Mouse (Mus musculus): ENCODE results near the gene Fhit. TPM values are rescaled to one million over a fixed set of nuclear protein-coding genes. Genes with fewer than 3 reads are reported as not detected.

The Fhit gene
- polyA plus RNA-seq, 1 experiment = not detected

GRCm38 (mm10) chr14:10129675-10130074 is 1032.2 kb downstream of the Fhit start:
- H3K9me3 ChIP-seq (ENCODE audit: control insufficient read depth, low read length) = no peaks in the 10 kb centered on the region
- no peak for TF ChIP-seq TAL1 (IDR thresholded peaks at IDR 0.05; ENCODE audit: low read length)
- TF ChIP-seq GATA1 (IDR thresholded peaks at IDR 0.05; ENCODE audit: low read length) = no peak

DNA sequence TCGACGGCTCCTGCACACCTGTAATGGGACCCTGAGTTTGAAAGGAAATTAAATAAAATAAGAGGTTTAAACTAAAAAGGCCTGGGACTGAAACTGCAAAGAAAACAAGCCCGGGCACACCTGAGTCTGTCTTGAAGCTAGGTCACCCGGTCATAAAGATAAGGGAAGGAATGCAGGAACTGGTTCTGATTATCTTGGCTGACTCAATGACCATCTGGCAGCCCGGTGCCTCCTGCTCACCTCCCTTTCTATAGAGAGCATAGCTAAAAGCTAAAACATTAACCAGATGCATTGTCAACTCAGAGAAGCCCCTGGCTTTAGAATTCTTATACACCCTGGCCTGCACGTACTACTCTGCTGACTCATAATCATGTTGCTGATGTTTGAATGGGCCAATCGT is 1032.7 kb downstream of the Fhit start:
- Histone ChIP-seq H3K27me3 (ENCODE audit: control insufficient read depth) (no peaks in the 10 kb centered on the region), H3K4me1 (ENCODE audit: control insufficient read depth) (no peaks in the 10 kb centered on the region), H3K4me3 (replicated peaks) (no peak overlapping the region), H3K9me3 (ENCODE audit: control insufficient read depth, low read length) (no peaks in the 10 kb centered on the region), H3K36me3 (ENCODE audit: control insufficient read depth) (no peaks in the 10 kb centered on the region)
- TF ChIP-seq TAL1 (IDR thresholded peaks at IDR 0.05; ENCODE audit: low read length) (no peak), GATA1 (IDR thresholded peaks at IDR 0.05; ENCODE audit: low read length) (no peak)

More at GRCm38 (mm10) chr14:10129675-10130074, 1032.2 kb downstream of the Fhit start:
- no peak overlapping the region for H3K4me3 ChIP-seq (replicated peaks)
- H3K27me3 ChIP-seq (ENCODE audit: control insufficient read depth) = no peaks in the 10 kb centered on the region
- no peaks in the 10 kb centered on the region for H3K36me3 ChIP-seq (ENCODE audit: control insufficient read depth)
- no peaks in the 10 kb centered on the region for H3K4me1 ChIP-seq (ENCODE audit: control insufficient read depth)

GRCm38 (mm10) chr14:10126536-10126935 is 1035.3 kb downstream of the Fhit start:
- TF ChIP-seq GATA1 (IDR thresholded peaks at IDR 0.05; ENCODE audit: low read length) (no peak), TAL1 (IDR thresholded peaks at IDR 0.05; ENCODE audit: low read length) (no peak)
- no peaks in the 10 kb centered on the region for H3K27me3 ChIP-seq (ENCODE audit: control insufficient read depth)
- no peaks in the 10 kb centered on the region for H3K4me1 ChIP-seq (ENCODE audit: control insufficient read depth)
- no peaks in the 10 kb centered on the region for H3K36me3 ChIP-seq (ENCODE audit: control insufficient read depth)
- no peaks in the 10 kb centered on the region for H3K9me3 ChIP-seq (ENCODE audit: control insufficient read depth, low read length)
- H3K4me3 ChIP-seq (replicated peaks) = no peak overlapping the region

- no peaks in the 10 kb centered on the region for H3K9me3 ChIP-seq (ENCODE audit: control insufficient read depth, low read length)
- no peak for TF ChIP-seq TAL1 (IDR thresholded peaks at IDR 0.05; ENCODE audit: low read length)
- no peak for TF ChIP-seq GATA1 (IDR thresholded peaks at IDR 0.05; ENCODE audit: low read length)
- no peaks in the 10 kb centered on the region for H3K4me1 ChIP-seq (ENCODE audit: control insufficient read depth)
- no peaks in the 10 kb centered on the region for H3K27me3 ChIP-seq (ENCODE audit: control insufficient read depth)
- H3K4me3 ChIP-seq (replicated peaks) = no peak overlapping the region
- no peaks in the 10 kb centered on the region for H3K36me3 ChIP-seq (ENCODE audit: control insufficient read depth)
Measured at GRCm38 (mm10) chr14:10122176-10122575, 1039.7 kb downstream of the Fhit start.

GRCm38 (mm10) chr14:10096236-10096635 is 1065.6 kb downstream of the Fhit start:
- Histone ChIP-seq H3K27me3 (ENCODE audit: control insufficient read depth) (no peaks in the 10 kb centered on the region), H3K9me3 (ENCODE audit: control insufficient read depth, low read length) (peaks cover 5% of the 10 kb centered on the region; the same call in 1 of the 2 replicates), H3K4me3 (replicated peaks) (no peak overlapping the region), H3K36me3 (ENCODE audit: control insufficient read depth) (no peaks in the 10 kb centered on the region), H3K4me1 (ENCODE audit: control insufficient read depth) (no peaks in the 10 kb centered on the region)
- TF ChIP-seq TAL1 (IDR thresholded peaks at IDR 0.05; ENCODE audit: low read length) = no peak
- no peak for TF ChIP-seq GATA1 (IDR thresholded peaks at IDR 0.05; ENCODE audit: low read length)

DNA sequence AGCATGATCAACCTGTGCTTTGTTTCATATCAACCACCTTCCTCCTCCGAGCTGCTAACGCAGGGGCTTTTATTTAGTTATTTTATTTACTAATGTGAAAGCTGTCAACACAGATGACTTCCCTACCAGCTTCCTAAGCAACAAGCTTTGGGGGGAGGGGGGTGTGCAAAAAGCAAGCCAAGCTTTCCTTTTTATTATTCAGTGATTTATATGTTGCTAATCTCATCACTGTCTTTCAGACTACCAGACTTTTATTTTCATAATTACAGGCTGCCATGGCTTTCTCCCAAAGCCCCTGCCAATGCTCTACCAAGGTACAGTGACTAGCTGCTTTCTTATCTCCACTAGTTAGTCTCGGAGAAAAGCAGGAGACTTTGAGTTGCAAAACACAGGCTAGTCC is 1082.8 kb downstream of the Fhit start:
- TF ChIP-seq TAL1 (IDR thresholded peaks at IDR 0.05; ENCODE audit: low read length) (no peak), GATA1 (IDR thresholded peaks at IDR 0.05; ENCODE audit: low read length) (no peak)
- Histone ChIP-seq H3K36me3 (ENCODE audit: control insufficient read depth) (no peaks in the 10 kb centered on the region), H3K27me3 (ENCODE audit: control insufficient read depth) (no peaks in the 10 kb centered on the region), H3K4me1 (ENCODE audit: control insufficient read depth) (no peaks in the 10 kb centered on the region), H3K4me3 (replicated peaks) (no peak overlapping the region), H3K9me3 (ENCODE audit: control insufficient read depth, low read length) (no peaks in the 10 kb centered on the region)

DNA sequence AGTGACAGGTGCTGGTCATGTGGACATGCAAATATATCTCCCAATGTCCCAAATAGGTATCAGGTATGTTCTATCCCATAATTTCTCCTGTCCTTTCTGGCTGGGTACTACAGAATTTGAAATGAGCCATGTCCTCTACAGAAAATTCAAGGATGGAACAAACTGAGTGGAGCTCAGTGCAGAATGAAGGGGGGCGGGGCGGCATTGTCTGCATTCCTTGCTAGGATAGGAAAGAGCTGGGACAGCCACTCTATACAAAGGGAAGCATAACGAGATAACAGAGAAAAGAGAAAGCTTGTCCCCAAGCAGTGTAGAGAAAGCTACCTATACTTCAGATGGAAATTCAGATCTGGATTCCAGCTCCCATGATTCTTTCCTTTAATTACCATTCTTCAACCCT is 1111.9 kb downstream of the Fhit start:
- TF ChIP-seq GATA1 (IDR thresholded peaks at IDR 0.05; ENCODE audit: low read length) (no peak), TAL1 (IDR thresholded peaks at IDR 0.05; ENCODE audit: low read length) (no peak)
- Histone ChIP-seq H3K9me3 (ENCODE audit: control insufficient read depth, low read length) (peaks cover 3% of the 10 kb centered on the region; the same call in 1 of the 2 replicates), H3K4me1 (ENCODE audit: control insufficient read depth) (no peaks in the 10 kb centered on the region)

DNA sequence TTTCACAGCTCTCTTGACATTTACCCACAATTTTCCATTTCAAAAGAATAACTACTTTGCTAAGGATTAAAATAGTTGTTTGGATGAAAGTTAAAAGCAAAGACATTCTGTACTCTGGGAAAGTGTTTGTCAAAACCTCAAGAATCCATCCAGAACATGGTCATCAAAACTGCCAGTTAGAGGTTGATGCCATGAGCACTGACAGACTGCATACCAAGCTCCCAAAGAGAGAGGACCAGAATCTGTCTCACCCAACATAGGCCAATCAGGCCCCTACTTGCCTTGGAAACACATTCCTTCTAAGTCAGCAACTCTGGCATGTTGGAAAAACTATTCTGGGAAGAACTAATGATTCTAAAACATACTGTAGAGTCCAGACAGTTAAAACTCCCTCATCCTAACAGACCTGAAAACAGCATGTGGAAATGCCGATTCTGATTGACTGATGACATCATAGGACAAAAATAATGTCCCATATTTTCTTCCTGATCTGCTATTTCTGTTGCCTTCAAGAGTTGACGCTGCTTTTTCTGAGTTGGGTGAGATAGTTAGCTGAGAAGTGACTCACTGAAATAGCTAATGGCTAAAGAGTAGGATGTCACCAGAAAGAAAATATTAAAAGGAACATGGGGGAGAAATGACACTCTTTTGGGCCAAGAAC is 1114.6 kb downstream of the Fhit start:
- Histone ChIP-seq H3K36me3 (ENCODE audit: control insufficient read depth) (no peaks in the 10 kb centered on the region), H3K4me1 (ENCODE audit: control insufficient read depth) (no peaks in the 10 kb centered on the region), H3K4me3 (replicated peaks) (no peak overlapping the region), H3K9me3 (ENCODE audit: control insufficient read depth, low read length) (peaks cover 3% of the 10 kb centered on the region; the same call in 1 of the 2 replicates), H3K27me3 (ENCODE audit: control insufficient read depth) (no peaks in the 10 kb centered on the region)
- TF ChIP-seq GATA1 (IDR thresholded peaks at IDR 0.05; ENCODE audit: low read length) = no peak
- no peak for TF ChIP-seq TAL1 (IDR thresholded peaks at IDR 0.05; ENCODE audit: low read length)

More for the DNA sequence above, 1111.9 kb downstream of the Fhit start:
- no peaks in the 10 kb centered on the region for H3K27me3 ChIP-seq (ENCODE audit: control insufficient read depth)
- H3K36me3 ChIP-seq (ENCODE audit: control insufficient read depth) = no peaks in the 10 kb centered on the region
- no peak overlapping the region for H3K4me3 ChIP-seq (replicated peaks)

DNA sequence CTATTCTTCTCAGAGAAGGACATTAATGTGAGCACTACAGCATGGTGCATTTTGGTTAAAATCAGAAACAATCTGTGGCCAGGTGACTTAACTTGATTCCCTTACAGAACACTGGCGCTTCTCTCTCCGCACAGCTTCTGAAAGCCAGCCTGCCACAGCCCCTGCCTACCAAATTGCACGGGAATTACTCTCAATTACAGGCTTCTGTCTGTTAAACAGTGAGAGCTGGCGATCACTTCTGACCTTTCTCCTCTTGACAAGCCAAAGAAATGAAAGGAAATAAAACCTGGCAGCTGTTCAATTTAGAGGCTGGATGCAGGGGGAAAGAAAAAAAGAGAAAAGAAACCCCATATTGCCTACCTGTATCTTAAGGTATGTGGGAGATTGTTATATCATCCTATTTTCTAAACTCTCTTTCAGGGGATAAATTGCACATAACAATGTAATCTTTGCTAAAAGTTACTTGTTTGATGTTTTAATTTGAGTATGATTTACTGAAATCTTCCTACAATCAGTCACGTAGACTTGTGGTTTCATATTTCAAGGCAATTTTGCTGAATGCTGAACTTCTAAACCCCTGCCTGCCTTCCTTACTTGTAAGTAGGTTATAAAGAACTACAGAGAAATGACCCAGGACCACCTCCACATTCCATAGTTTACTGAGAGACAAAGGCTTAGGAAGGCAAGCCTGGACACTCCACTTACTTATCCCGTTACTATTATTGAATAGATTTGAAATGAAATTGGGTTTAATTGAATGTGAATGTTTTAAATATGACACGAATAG is 1115.3 kb downstream of the Fhit start:
- TF ChIP-seq GATA1 (IDR thresholded peaks at IDR 0.05; ENCODE audit: low read length) (no peak), TAL1 (IDR thresholded peaks at IDR 0.05; ENCODE audit: low read length) (no peak)
- H3K4me1 ChIP-seq (ENCODE audit: control insufficient read depth) = no peaks in the 10 kb centered on the region

More for the DNA sequence above, 1115.3 kb downstream of the Fhit start:
- Histone ChIP-seq H3K36me3 (ENCODE audit: control insufficient read depth) (no peaks in the 10 kb centered on the region), H3K9me3 (ENCODE audit: control insufficient read depth, low read length) (peaks cover 3% of the 10 kb centered on the region; the same call in 1 of the 2 replicates), H3K27me3 (ENCODE audit: control insufficient read depth) (no peaks in the 10 kb centered on the region), H3K4me3 (replicated peaks) (no peak overlapping the region)

Data from erythroblast, embryonic 14.5 days (primary cell).